Mouse (Mus musculus): ENCODE results near the gene Ptch1. TPM values are rescaled to one million over a fixed set of nuclear protein-coding genes. Genes with fewer than 3 reads are reported as not detected.

The Ptch1 gene
- total and polyA plus RNA-seq, 3 experiments = 6.2 to 14.9 (median 7.4) TPM

GRCm38 (mm10) chr13:63552291-63552932 is 21.0 kb downstream of the Ptch1 start:
- TF ChIP-seq ZKSCAN1 (IDR thresholded peaks at IDR 0.05; ENCODE audit: borderline replicate concordance, low read depth, low read length) (no peak), NELFE (IDR thresholded peaks at IDR 0.05; ENCODE audit: low read depth, low read length) (no peak), USF1 (IDR thresholded peaks at IDR 0.05; ENCODE audit: low read depth, low read length) (no peak)
- dilution Hi-C loops (cut with MboI; ENCODE audit: extremely low pct_ligation_motif_present, extremely low pct_unique_long_range_greater_than_20kb, low sequenced_read_pairs) = no loop called here
- H3K4me1 ChIP-seq (ENCODE audit: control insufficient read depth in 1 of 2, insufficient read depth in 2 of 2) = peaks cover 12 to 47% of the 10 kb centered on the region in 2 experiments; a peak in 3 of 4 replicates
- no peak overlapping the region for H3K4me3 ChIP-seq (replicated peaks in 1 of 3; ENCODE audit: low read depth in 2 of 3, low read length in 2 of 3, poor library complexity in 1 of 3)
- no peak for DNase-seq (ENCODE audit: extremely low read depth)
- no peak overlapping the region for H3K27ac ChIP-seq (ENCODE audit: insufficient read depth, low read depth)
- H3K79me2 ChIP-seq (replicated peaks; ENCODE audit: control insufficient read depth, extremely low read depth, insufficient read depth, poor library complexity, severe bottlenecking) = peaks cover 47% of the 10 kb centered on the region
- in situ Hi-C loops (cut with MboI; ENCODE audit: low pct_ligation_motif_present, low pct_unique_long_range_greater_than_20kb, low sequenced_read_pairs) = loop anchor here (25.0 kb wide), 1 partner anchor 260 kb away; the partner anchor contains the start of gene Ercc6l2
- H3K9ac ChIP-seq (ENCODE audit: insufficient read depth, low read depth) = no peak overlapping the region
- H3K27me3 ChIP-seq (replicated peaks) = no peaks in the 10 kb centered on the region
- peaks cover 17 to 78% of the 10 kb centered on the region in 2 experiments for H3K36me3 ChIP-seq (replicated peaks in 1 of 2; ENCODE audit: control insufficient read depth in 1 of 2, insufficient read depth in 1 of 2, low read length in 1 of 2)
- H3K4me2 ChIP-seq (ENCODE audit: insufficient read depth, low read depth, poor library complexity, severe bottlenecking) = no peak overlapping the region
- H3K9me3 ChIP-seq (replicated peaks; ENCODE audit: low read length) = no peaks in the 10 kb centered on the region

GRCm38 (mm10) chr13:63551552-63552290 is 21.7 kb downstream of the Ptch1 start:
- no peak for DNase-seq (ENCODE audit: extremely low read depth)
- dilution Hi-C loops (cut with MboI; ENCODE audit: extremely low pct_ligation_motif_present, extremely low pct_unique_long_range_greater_than_20kb, low sequenced_read_pairs) (no loop called here), in situ Hi-C loops (cut with MboI; ENCODE audit: low pct_ligation_motif_present, low pct_unique_long_range_greater_than_20kb, low sequenced_read_pairs) (loop anchor here (25.0 kb wide), 1 partner anchor 261 kb away; the partner anchor contains the start of gene Ercc6l2)
- no peaks in the 10 kb centered on the region for H3K27me3 ChIP-seq (replicated peaks)
- H3K9ac ChIP-seq (ENCODE audit: insufficient read depth, low read depth) = no peak overlapping the region
- H3K9me3 ChIP-seq (replicated peaks; ENCODE audit: low read length) = no peaks in the 10 kb centered on the region
- peaks cover 12 to 42% of the 10 kb centered on the region in 2 experiments; a peak in 3 of 4 replicates for H3K4me1 ChIP-seq (ENCODE audit: control insufficient read depth in 1 of 2, insufficient read depth in 2 of 2)
- TF ChIP-seq MAZ (IDR thresholded peaks at IDR 0.05; ENCODE audit: low read depth, low read length) (no peak), SMC3 (IDR thresholded peaks at IDR 0.05; ENCODE audit: low read depth, low read length) (no peak), MYC (IDR thresholded peaks at IDR 0.05; ENCODE audit: low read depth, low read length) (no peak), ZC3H11A (IDR thresholded peaks at IDR 0.05; ENCODE audit: low read depth, low read length) (no peak), MAX (IDR thresholded peaks at IDR 0.05; ENCODE audit: low read length) (no peak), IRF4 (IDR thresholded peaks at IDR 0.05; ENCODE audit: low read depth, low read length) (no peak), JUN (IDR thresholded peaks at IDR 0.05; ENCODE audit: insufficient read depth, low read depth, low read length) (no peak), NRF1 (IDR thresholded peaks at IDR 0.05; ENCODE audit: low read depth, low read length) (no peak), EP300 (IDR thresholded peaks at IDR 0.05; ENCODE audit: low read length) (no peak), BHLHE40 (IDR thresholded peaks at IDR 0.05; ENCODE audit: low read depth, low read length) (no peak), ELF1 (IDR thresholded peaks at IDR 0.05; ENCODE audit: low read depth, low read length) (no peak)
- no peak overlapping the region for H3K27ac ChIP-seq (ENCODE audit: insufficient read depth, low read depth)
- no peak overlapping the region for H3K4me3 ChIP-seq (replicated peaks in 1 of 3; ENCODE audit: low read depth in 2 of 3, low read length in 2 of 3, poor library complexity in 1 of 3)
- peaks cover 17 to 80% of the 10 kb centered on the region in 2 experiments for H3K36me3 ChIP-seq (replicated peaks in 1 of 2; ENCODE audit: control insufficient read depth in 1 of 2, insufficient read depth in 1 of 2, low read length in 1 of 2)
- peaks cover 45% of the 10 kb centered on the region for H3K79me2 ChIP-seq (replicated peaks; ENCODE audit: control insufficient read depth, extremely low read depth, insufficient read depth, poor library complexity, severe bottlenecking)
- no peak overlapping the region for H3K4me2 ChIP-seq (ENCODE audit: insufficient read depth, low read depth, poor library complexity, severe bottlenecking)

All from CH12.LX (cell line).